In genomic region chr1:176622213-176622612, GRCm38 (mm10) we compare ENCODE assay signal across 19 mouse cellular contexts.
A peak's percentile ranks its signal among the peaks of the same experiment; 100 is the strongest.
DNase-seq lines count a peak whose midpoint lies in the region; ATAC-seq lines count a peak whose summit lies in the region.
"Had no signal": no experiment of that assay in that cellular context is flagged by ENCODE, and none has a peak within 500 bp of the region (broad histone marks: within the 10 kb centered on the region; RNA-seq: fewer than 3 reads in every experiment).

No protein-coding gene starts in this region.

- WGBS in forebrain, embryonic 13.5 days: 96% methylated on average over 5 of the region's 5 CpGs

- H3K27ac ChIP-seq in forebrain, embryonic 13.5 days: no peak overlapping the region
- H3K27ac ChIP-seq: embryonic facial prominence, embryonic 10.5 days; embryonic facial prominence, embryonic 12.5 days had no signal

- no peak overlapping the region for H3K9ac ChIP-seq in forebrain, embryonic 13.5 days
- H3K9ac ChIP-seq: embryonic facial prominence, embryonic 12.5 days had no signal

- H3K4me1 ChIP-seq in forebrain, embryonic 13.5 days: no peaks in the 10 kb centered on the region
- H3K4me1 ChIP-seq: embryonic facial prominence, embryonic 10.5 days; embryonic facial prominence, embryonic 12.5 days had no signal

- no peak overlapping the region for H3K4me3 ChIP-seq in forebrain, embryonic 13.5 days
- H3K4me3 ChIP-seq: embryonic facial prominence, embryonic 10.5 days; embryonic facial prominence, embryonic 12.5 days had no signal

- peak; percentile 5 to 8 for DNase-seq in left cerebral cortex, postnatal 36 days (ENCODE audit: low spot score in 2 of 2)
- DNase-seq in left cerebral cortex, adult 11 months (ENCODE audit: low spot score): no peak
- DNase-seq in right cerebral cortex, adult 2 months (ENCODE audit: low spot score in 2 of 2): peak; percentile 14 to 16
- DNase-seq in right cerebral cortex, postnatal 10 days (ENCODE audit: low spot score in 2 of 2): no peak
- DNase-seq in brain, adult 2 months (ENCODE audit: low read depth, low spot score): peak; percentile 53
- DNase-seq in telencephalon, adult 2 months (ENCODE audit: low read depth, low spot score): peak; percentile 12
- DNase-seq: adrenal gland, adult 2 months; adrenal gland, postnatal 10 days; adrenal gland, postnatal 25 days; cerebellum, adult 11-12 months; cerebellum, adult 2 months; cerebellum, adult 9-10 months; cerebellum, postnatal 10 days; cerebellum, postnatal 25 days had no signal

- H3K36me3 ChIP-seq in forebrain, embryonic 13.5 days (ENCODE audit: poor library complexity, severe bottlenecking): no peaks in the 10 kb centered on the region
- H3K36me3 ChIP-seq: embryonic facial prominence, embryonic 10.5 days; embryonic facial prominence, embryonic 12.5 days had no signal

- no peak for ATAC-seq in forebrain, embryonic 13.5 days
- ATAC-seq: forebrain, embryonic 14.5 days; forebrain, embryonic 16.5 days had no signal

- H3K4me2 ChIP-seq in forebrain, embryonic 13.5 days: no peak overlapping the region
- H3K4me2 ChIP-seq: embryonic facial prominence, embryonic 12.5 days had no signal

- intact Hi-C loops in left cerebral cortex, postnatal 36 days (cut with DNase I): no loop called here

- H3K9me3 ChIP-seq in forebrain, embryonic 13.5 days (replicated peaks): no peaks in the 10 kb centered on the region
- H3K9me3 ChIP-seq: embryonic facial prominence, embryonic 10.5 days; embryonic facial prominence, embryonic 12.5 days had no signal

- H3K27me3 ChIP-seq in forebrain, embryonic 13.5 days: no peaks in the 10 kb centered on the region
- H3K27me3 ChIP-seq: embryonic facial prominence, embryonic 12.5 days had no signal

Comparison
In these comparisons a context has a peak if more than half of its experiments do, and no peak if none do; other contexts are left out.
1. DNase-seq: peak in left cerebral cortex, postnatal 36 days (2 of 2), right cerebral cortex, adult 2 months (2 of 2), brain, adult 2 months (single experiment) and telencephalon, adult 2 months (single experiment); none in left cerebral cortex, adult 11 months (single experiment) and right cerebral cortex, postnatal 10 days (0 of 2).